Mouse (Mus musculus) inflammation-experienced regulatory T-cells (primary cell): ENCODE results near the gene Irf3. TPM values are rescaled to one million over a fixed set of nuclear protein-coding genes. Genes with fewer than 3 reads are reported as not detected.

Experiments
- polyA plus RNA-seq, 2 experiments: library from polyadenylated mRNA; unstranded; fragments of 100-300 nt; shearing (Covaris generic); gene quantifications; one replicate each; pipeline ENCODE4 v1.2.1; 2017

Gene Irf3
- 100 to 1,000 TPM; 224 to 233 TPM for polyA plus RNA-seq

GRCm38 (mm10) chr7:44997231-44997939, at the start of gene Irf3:
Gene Irf3 (plus strand): TSS chr7:44997648.

GRCm38 (mm10) chr7:44974383-44975116, 22.9 kb upstream of the Irf3 start, which contains the start of gene Cpt1c:
Gene Cpt1c (minus strand): TSS chr7:44974851.

DNA sequence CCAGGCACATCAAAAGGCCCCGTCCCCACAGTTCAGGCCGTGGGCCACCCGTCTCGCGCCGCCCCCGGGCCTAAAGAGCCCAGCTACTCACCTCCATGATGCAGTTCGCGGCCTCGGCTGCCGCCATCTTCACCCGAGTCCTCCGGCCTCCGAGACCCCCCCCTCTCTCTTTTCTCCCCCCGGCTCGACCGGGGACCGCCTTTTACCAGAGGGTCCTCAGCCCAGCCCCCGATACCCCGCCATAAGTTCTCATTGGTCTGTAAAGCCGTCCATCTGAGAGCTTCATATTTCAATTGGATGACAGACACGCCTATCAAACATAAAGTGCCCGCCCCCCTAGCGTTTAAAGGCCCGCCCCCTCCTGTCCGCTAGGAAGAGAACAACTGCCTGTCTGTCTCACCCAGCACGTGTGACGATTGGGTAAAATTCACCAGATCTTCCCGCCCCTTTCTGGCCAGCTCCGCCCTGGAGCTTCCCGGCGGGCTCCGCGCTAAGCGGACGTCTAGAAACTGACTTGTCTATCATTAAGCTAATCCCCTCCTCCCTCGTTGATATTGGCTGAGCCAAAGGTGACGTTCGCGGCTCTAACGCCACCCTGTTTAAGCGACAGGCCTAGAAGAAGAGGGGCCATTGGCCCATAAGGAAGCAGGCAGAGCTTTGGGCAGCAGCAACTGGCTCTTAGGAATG, 11.1 kb upstream of the Irf3 start, which contains the start of gene Prmt1:
Gene Prmt1 (minus strand): TSS at position 377 of the 687 bp plus-strand sequence.

GRCm38 (mm10) chr7:44998501-44998955, 1.1 kb downstream of the Irf3 start, which contains the start of gene Bcl2l12:
Gene Bcl2l12 (minus strand): TSS chr7:44998712.

GRCm38 (mm10) chr7:45015957-45016612, 18.6 kb downstream of the Irf3 start, which contains the start of gene Scaf1:
Gene Scaf1 (minus strand): TSS chr7:45016363.

GRCm38 (mm10) chr7:45017242-45018061, 20.0 kb downstream of the Irf3 start, which contains the start of gene Rras:
Gene Rras (plus strand): TSS chr7:45017961.

Other genes starting within 250 kb of the Irf3 start
- 10 to 100 TPM; 92.8 to 98.9 TPM for gene Vrk3, start 249.2 kb upstream of the Irf3 start, polyA plus RNA-seq
- gene Zfp473, start 246.6 kb upstream of the Irf3 start, polyA plus RNA-seq = 1 to 10 TPM in 1 of 2 experiments, under 1 TPM in 1; 0.37 to 1.3 TPM
- gene Nup62, start 181.6 kb upstream of the Irf3 start, polyA plus RNA-seq = 10 to 100 TPM; 40.5 to 41.4 TPM
- gene Il4i1, start 181.3 kb upstream of the Irf3 start, polyA plus RNA-seq = 1 to 10 TPM; 3.0 to 8.6 TPM
- under 1 TPM in 1 of 2 experiments, not detected in 1; 0.30 TPM for gene Atf5, start 181.0 kb upstream of the Irf3 start, polyA plus RNA-seq
- gene Akt1s1, start 148.7 kb upstream of the Irf3 start, polyA plus RNA-seq = 10 to 100 TPM; 26.4 to 35.3 TPM
- 10 to 100 TPM; 83.2 to 90.0 TPM for gene Tbc1d17, start 148.6 kb upstream of the Irf3 start, polyA plus RNA-seq
- 10 to 100 TPM; 89.6 to 97.9 TPM for gene Pnkp, start 140.5 kb upstream of the Irf3 start, polyA plus RNA-seq
- 10 to 100 TPM; 28.9 to 30.2 TPM for gene Ptov1, start 127.9 kb upstream of the Irf3 start, polyA plus RNA-seq
- gene Med25, start 104.9 kb upstream of the Irf3 start, polyA plus RNA-seq = 10 to 100 TPM; 54.7 to 59.9 TPM
- 10 to 100 TPM; 38.7 to 55.5 TPM for gene Fuz, start 101.6 kb upstream of the Irf3 start, polyA plus RNA-seq
- 10 to 100 TPM; 56.8 to 69.1 TPM for gene Ap2a1, start 68.2 kb upstream of the Irf3 start, polyA plus RNA-seq
- under 1 TPM in 1 of 2 experiments, not detected in 1; 0.97 TPM for gene Tsks, start 54.4 kb upstream of the Irf3 start, polyA plus RNA-seq
- 1 to 10 TPM; 1.7 to 2.5 TPM for gene Cpt1c, start 22.8 kb upstream of the Irf3 start, polyA plus RNA-seq
- gene Prmt1, start 11.1 kb upstream of the Irf3 start, polyA plus RNA-seq = 100 to 1,000 TPM; 148 to 162 TPM
- 10 to 100 TPM; 23.6 to 30.4 TPM for gene Bcl2l12, start 1.1 kb downstream of the Irf3 start, polyA plus RNA-seq
- gene Scaf1, start 18.7 kb downstream of the Irf3 start, polyA plus RNA-seq = 10 to 100 TPM; 34.5 to 35.4 TPM
- 10 to 100 TPM; 30.9 to 34.3 TPM for gene Rras, start 20.3 kb downstream of the Irf3 start, polyA plus RNA-seq
- gene Prr12, start 55.2 kb downstream of the Irf3 start, polyA plus RNA-seq = 1 to 10 TPM; 2.2 to 4.1 TPM
- 100 to 1,000 TPM in 1 of 2 experiments, 10 to 100 TPM in 1; 99.4 to 115 TPM for gene Nosip, start 64.8 kb downstream of the Irf3 start, polyA plus RNA-seq
- 1 to 10 TPM; 2.7 to 4.1 TPM for gene Prrg2, start 65.0 kb downstream of the Irf3 start, polyA plus RNA-seq
- 10 to 100 TPM in 1 of 2 experiments, 1 to 10 TPM in 1; 3.5 to 13.7 TPM for gene Rcn3, start 94.6 kb downstream of the Irf3 start, polyA plus RNA-seq
- gene Fcgrt, start 106.2 kb downstream of the Irf3 start, polyA plus RNA-seq = 1 to 10 TPM; 1.1 to 5.2 TPM
- 1,000 to 10,000 TPM; 2,095 to 2,158 TPM for gene Rps11, start 126.8 kb downstream of the Irf3 start, polyA plus RNA-seq
- gene Rpl13a, start 131.1 kb downstream of the Irf3 start, polyA plus RNA-seq = 1,000 to 10,000 TPM; 2,041 to 2,586 TPM
- not detected for gene Gm45713, start 138.6 kb downstream of the Irf3 start, polyA plus RNA-seq
- gene Flt3l, start 138.8 kb downstream of the Irf3 start, polyA plus RNA-seq = 100 to 1,000 TPM; 207 to 313 TPM
- gene Pih1d1, start 156.7 kb downstream of the Irf3 start, polyA plus RNA-seq = 10 to 100 TPM; 53.5 to 57.9 TPM
- gene Aldh16a1, start 156.9 kb downstream of the Irf3 start, polyA plus RNA-seq = 10 to 100 TPM; 50.3 to 78.2 TPM
- under 1 TPM in 1 of 2 experiments, not detected in 1; 0.16 TPM for gene Slc17a7, start 166.3 kb downstream of the Irf3 start, polyA plus RNA-seq
- not detected for gene Gfy, start 181.9 kb downstream of the Irf3 start, polyA plus RNA-seq
- gene Pth2, start 183.3 kb downstream of the Irf3 start, polyA plus RNA-seq = not detected
- under 1 TPM; 0.24 to 0.70 TPM for gene Ccdc155, start 207.2 kb downstream of the Irf3 start, polyA plus RNA-seq
- gene Dkkl1, start 214.5 kb downstream of the Irf3 start, polyA plus RNA-seq = 10 to 100 TPM; 23.4 to 31.7 TPM
- 1 to 10 TPM; 3.8 to 5.8 TPM for gene Tead2, start 218.1 kb downstream of the Irf3 start, polyA plus RNA-seq
- gene Cd37, start 241.5 kb downstream of the Irf3 start, polyA plus RNA-seq = 100 to 1,000 TPM; 565 to 611 TPM
- gene Slc6a16, start 243.4 kb downstream of the Irf3 start, polyA plus RNA-seq = under 1 TPM in 1 of 2 experiments, not detected in 1; 0.40 TPM